Mouse (Mus musculus): Measurements from ENCODE around the gene 4931428L18Rik. TPM values are rescaled to one million over a fixed set of nuclear protein-coding genes. Genes with fewer than 3 reads are reported as not detected.

4931428L18Rik gene
- total RNA-seq (2022) = not detected

GRCm38 (mm10) chr1:31222564-31222963 is at the start of gene 4931428L18Rik, which contains the start of gene Pih1d3:
Gene 4931428L18Rik, minus strand, starts transcription at chr1:31222684.
Gene Pih1d3, plus strand, starts transcription at chr1:31222838.
- no peak for DNase-seq (ENCODE audit: low spot score in 2 of 2)

- peak; percentile 6 to 10 for DNase-seq (ENCODE audit: low spot score in 2 of 2)
Observed at GRCm38 (mm10) chr1:31260218-31260923, 37.9 kb upstream of the 4931428L18Rik start.

- peak in 1 of 2 experiments; percentile 17 for DNase-seq (ENCODE audit: low spot score in 2 of 2)
Observed at GRCm38 (mm10) chr1:31233319-31234036, 11.0 kb upstream of the 4931428L18Rik start.

GRCm38 (mm10) chr1:31220599-31221250 is 1.8 kb downstream of the 4931428L18Rik start:
- no peak for DNase-seq (ENCODE audit: low spot score in 2 of 2)

- DNase-seq (ENCODE audit: low spot score in 2 of 2) = no peak
Observed at GRCm38 (mm10) chr1:31214831-31215230, 7.7 kb downstream of the 4931428L18Rik start.

- DNase-seq (ENCODE audit: low spot score in 2 of 2) = no peak
Observed at GRCm38 (mm10) chr1:31210144-31210543, 12.3 kb downstream of the 4931428L18Rik start.

GRCm38 (mm10) chr1:31205770-31206169 is 16.7 kb downstream of the 4931428L18Rik start:
- no peak for DNase-seq (ENCODE audit: low spot score in 2 of 2)

GRCm38 (mm10) chr1:31205346-31205745 is 17.1 kb downstream of the 4931428L18Rik start:
- DNase-seq (ENCODE audit: low spot score in 2 of 2) = no peak

- peak in 1 of 2 experiments; percentile 33 for DNase-seq (ENCODE audit: low spot score in 2 of 2)
Observed at GRCm38 (mm10) chr1:31203771-31204170, 18.7 kb downstream of the 4931428L18Rik start.

GRCm38 (mm10) chr1:31196959-31197358 is 25.5 kb downstream of the 4931428L18Rik start:
- no peak for DNase-seq (ENCODE audit: low spot score in 2 of 2)

GRCm38 (mm10) chr1:31195633-31196032 is 26.9 kb downstream of the 4931428L18Rik start:
- DNase-seq (ENCODE audit: low spot score in 2 of 2) = no peak

GRCm38 (mm10) chr1:31190237-31190866 is 32.1 kb downstream of the 4931428L18Rik start:
- DNase-seq (ENCODE audit: low spot score in 2 of 2) = no peak

- DNase-seq (ENCODE audit: low spot score in 2 of 2) = no peak
Observed at GRCm38 (mm10) chr1:31178264-31178663, 44.2 kb downstream of the 4931428L18Rik start.

- no peak for DNase-seq (ENCODE audit: low spot score in 2 of 2)
Observed at GRCm38 (mm10) chr1:31176101-31176500, 46.4 kb downstream of the 4931428L18Rik start, which contains the start of gene Lgsn. Gene Lgsn, plus strand, starts transcription at chr1:31176401.

- no peak for DNase-seq (ENCODE audit: low spot score in 2 of 2)
Observed at GRCm38 (mm10) chr1:31175401-31175800, 47.1 kb downstream of the 4931428L18Rik start.

- DNase-seq (ENCODE audit: low spot score in 2 of 2) = no peak
Observed at GRCm38 (mm10) chr1:31165326-31166121, 57.0 kb downstream of the 4931428L18Rik start.

GRCm38 (mm10) chr1:31164527-31165189 is 57.8 kb downstream of the 4931428L18Rik start:
- DNase-seq (ENCODE audit: low spot score in 2 of 2) = no peak

GRCm38 (mm10) chr1:31156884-31157283 is 65.6 kb downstream of the 4931428L18Rik start:
- no peak for DNase-seq (ENCODE audit: low spot score in 2 of 2)

GRCm38 (mm10) chr1:31156185-31156584 is 66.3 kb downstream of the 4931428L18Rik start:
- no peak for DNase-seq (ENCODE audit: low spot score in 2 of 2)

- peak in 1 of 2 experiments; percentile 58 for DNase-seq (ENCODE audit: low spot score in 2 of 2)
Observed at GRCm38 (mm10) chr1:31153793-31154349, 68.6 kb downstream of the 4931428L18Rik start.

All from left cerebral cortex, adult 8-10 months (tissue).